Mouse (Mus musculus): ENCODE measurements around the gene Gdpd1.
"Not testable (repeated sequence)": the region's sequence is repeated elsewhere in the genome, so short reads cannot be mapped to it uniquely, and the experiment has no call there.

Gene Gdpd1

GRCm38 (mm10) chr11:87073866-87074440, at the start of gene Gdpd1:
Gene Gdpd1, minus strand, starts transcription at chr11:87074062.
- peak; percentile 88 for DNase-seq

- DNase-seq = no peak
These were observed 48.0 kb upstream of the Gdpd1 start for GRCm38 (mm10) chr11:87121864-87122263.

GRCm38 (mm10) chr11:87110172-87110909, 36.5 kb upstream of the Gdpd1 start:
- DNase-seq = no peak

GRCm38 (mm10) chr11:87109519-87110171, 35.8 kb upstream of the Gdpd1 start:
- peak; percentile 26 for DNase-seq

GRCm38 (mm10) chr11:87108755-87109518, 35.1 kb upstream of the Gdpd1 start, which contains the start of gene Ska2:
Gene Ska2, plus strand, starts transcription at chr11:87109234.
- peak; percentile 93 for DNase-seq

- no peak for DNase-seq
These were observed 34.5 kb upstream of the Gdpd1 start, which contains the start of gene Prr11 for GRCm38 (mm10) chr11:87108409-87108754. Gene Prr11, minus strand, starts transcription at chr11:87108708.

GRCm38 (mm10) chr11:87087142-87087541, 13.3 kb upstream of the Gdpd1 start:
- no peak for DNase-seq

GRCm38 (mm10) chr11:87086290-87086984, 12.6 kb upstream of the Gdpd1 start, which contains the start of gene Smg8:
Gene Smg8, minus strand, starts transcription at chr11:87086774.
- DNase-seq = peak; percentile 75

- DNase-seq = no peak
These were observed 11.6 kb upstream of the Gdpd1 start for GRCm38 (mm10) chr11:87085461-87085860.

GRCm38 (mm10) chr11:87083712-87084111, 9.8 kb upstream of the Gdpd1 start:
- no peak for DNase-seq

GRCm38 (mm10) chr11:87073343-87073865, 458 bp downstream of the Gdpd1 start:
- DNase-seq = peak; percentile 74

- DNase-seq = no peak
These were observed 11.8 kb downstream of the Gdpd1 start for GRCm38 (mm10) chr11:87062087-87062486.

GRCm38 (mm10) chr11:87060410-87060809, 13.5 kb downstream of the Gdpd1 start:
- DNase-seq = no peak

GRCm38 (mm10) chr11:87056286-87056685, 17.6 kb downstream of the Gdpd1 start:
- DNase-seq = no peak

- not testable (repeated sequence) for DNase-seq
These were observed 25.0 kb downstream of the Gdpd1 start for GRCm38 (mm10) chr11:87048900-87049299.

- DNase-seq = no peak
These were observed 26.9 kb downstream of the Gdpd1 start for GRCm38 (mm10) chr11:87046968-87047367.

- DNase-seq = no peak
These were observed 30.8 kb downstream of the Gdpd1 start for GRCm38 (mm10) chr11:87043052-87043451.

GRCm38 (mm10) chr11:87039307-87039963, 34.4 kb downstream of the Gdpd1 start:
- DNase-seq = no peak

GRCm38 (mm10) chr11:87036180-87036579, 37.7 kb downstream of the Gdpd1 start:
- DNase-seq = no peak

- DNase-seq = no peak
These were observed 45.6 kb downstream of the Gdpd1 start for GRCm38 (mm10) chr11:87028212-87028611.

- DNase-seq = no peak
These were observed 47.6 kb downstream of the Gdpd1 start for GRCm38 (mm10) chr11:87026096-87026875.

Data from right cerebral cortex, postnatal 14 days (tissue).